Comparison of ENCODE assay signal across 8 mouse cellular contexts in the genomic region with DNA sequence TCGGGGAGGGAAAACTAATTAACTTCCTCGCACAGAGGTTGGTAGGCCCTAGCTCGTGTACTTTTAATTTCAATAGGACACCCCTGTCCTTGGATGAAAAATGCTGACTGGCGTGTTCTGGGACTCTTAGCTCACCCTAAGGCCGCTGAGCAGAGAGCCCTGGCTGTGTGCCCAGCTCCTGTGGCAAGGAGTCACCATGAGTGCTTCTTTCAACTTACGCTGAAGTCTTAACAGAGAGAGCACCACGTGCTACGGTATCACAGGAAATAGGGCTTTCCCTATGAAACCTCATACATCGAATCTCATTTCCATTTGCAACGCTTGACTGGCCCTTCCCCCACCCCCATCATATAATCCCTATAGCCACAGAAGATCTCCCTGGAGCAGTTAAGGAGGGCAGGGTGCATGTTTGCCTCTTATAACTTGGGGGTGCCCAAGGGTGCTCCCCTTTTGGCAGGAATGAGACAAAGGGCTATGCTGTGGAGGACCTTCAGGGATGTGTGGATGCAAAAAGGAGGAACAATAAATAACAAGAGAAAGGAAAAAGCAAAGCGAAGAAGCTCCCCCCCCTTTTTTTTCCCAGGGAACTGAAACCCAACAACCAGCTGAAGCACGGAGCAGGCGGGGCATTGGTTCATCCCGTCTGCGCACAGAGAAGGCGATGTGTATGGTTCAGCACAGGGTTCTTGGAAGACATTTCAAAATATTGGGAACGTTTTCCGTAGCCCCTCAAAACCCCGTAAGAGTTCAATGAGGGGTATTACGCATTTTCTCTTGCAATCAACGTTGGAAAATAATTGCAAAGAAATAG. TPM values are rescaled to one million over a fixed set of nuclear protein-coding genes. Genes with fewer than 3 reads are reported as not detected.
DNase-seq lines count a peak whose midpoint lies in the region; ATAC-seq and TF ChIP-seq lines count a peak whose summit lies in the region.

No protein-coding gene starts in this region.

- H3K27me3 ChIP-seq in heart, embryonic 11.5 days (ENCODE audit: control insufficient read depth, insufficient read depth, low read length): no peaks in the 10 kb centered on the region
- H3K27me3 ChIP-seq in kidney, postnatal 0 days (ENCODE audit: insufficient read depth, low read length): no peaks in the 10 kb centered on the region
- H3K27me3 ChIP-seq in midbrain, embryonic 10.5 days (ENCODE audit: low read depth, poor library complexity, severe bottlenecking): peaks cover 21% of the 10 kb centered on the region

- H3K9ac ChIP-seq in heart, embryonic 11.5 days (ENCODE audit: low read depth, low read length): no peak overlapping the region
- no peak overlapping the region for H3K9ac ChIP-seq in kidney, postnatal 0 days (ENCODE audit: low read depth, low read length)

- peak overlapping the region; percentile 73 for H3K27ac ChIP-seq in heart, embryonic 11.5 days (ENCODE audit: low read depth, low read length)
- no peak overlapping the region; the same call in 1 of the 2 replicates for H3K27ac ChIP-seq in kidney, postnatal 0 days
- H3K27ac ChIP-seq in midbrain, embryonic 10.5 days (replicated peaks): 0 out of 2 replicates have a peak overlapping the region, but pooled peaks have one; percentile 23

- H3K9me3 ChIP-seq in heart, embryonic 11.5 days (replicated peaks; ENCODE audit: control insufficient read depth, low read length): no peaks in the 10 kb centered on the region
- no peaks in the 10 kb centered on the region for H3K9me3 ChIP-seq in kidney, postnatal 0 days (replicated peaks; ENCODE audit: low read length)
- H3K9me3 ChIP-seq in midbrain, embryonic 10.5 days (replicated peaks): no peaks in the 10 kb centered on the region

- H3K4me1 ChIP-seq in heart, embryonic 11.5 days (ENCODE audit: control insufficient read depth, insufficient read depth, low read length): peaks cover 18% of the 10 kb centered on the region
- no peaks in the 10 kb centered on the region for H3K4me1 ChIP-seq in kidney, postnatal 0 days (replicated peaks; ENCODE audit: insufficient read depth, low read length)
- H3K4me1 ChIP-seq in midbrain, embryonic 10.5 days: peaks cover 21% of the 10 kb centered on the region

- peak; percentile 96 for ATAC-seq in common myeloid progenitor, adult 5-6 weeks (replicated peaks; ENCODE audit: low read depth, poor library complexity, severe bottlenecking)
- 0 out of 2 replicates have a peak, but pooled peaks have one; percentile 51 for ATAC-seq in heart, embryonic 11.5 days (replicated peaks; ENCODE audit: insufficient number of reproducible peaks, low FRiP score, low TSS enrichment)
- ATAC-seq in kidney, postnatal 0 days (replicated peaks; ENCODE audit: low FRiP score, low read depth): peak; percentile 91

- peak; percentile 65 for DNase-seq in cerebellum, postnatal 14 days
- DNase-seq in cerebellum, adult 9-11 months: no peak
- peak; percentile 51 for DNase-seq in 3T3-L1 (ENCODE audit: low read depth, low spot score)
- DNase-seq in kidney, postnatal 0 days (ENCODE audit: low spot score): peak; percentile 81
- peak; percentile 17 for DNase-seq in midbrain, embryonic 10.5 days (ENCODE audit: low spot score)
- DNase-seq in testis, postnatal 14 days (ENCODE audit: low spot score): peak; percentile 69

- no peak for TF ChIP-seq CTCF in kidney, postnatal 0 days (IDR thresholded peaks at IDR 0.05; ENCODE audit: low read depth)

- no peak overlapping the region for H3K4me3 ChIP-seq in heart, embryonic 11.5 days (ENCODE audit: low read depth, low read length)
- H3K4me3 ChIP-seq in kidney, postnatal 0 days (replicated peaks; ENCODE audit: low read depth, low read length): no peak overlapping the region
- H3K4me3 ChIP-seq in midbrain, embryonic 10.5 days: no peak overlapping the region

- 0 out of 2 replicates have a peak overlapping the region, but pooled peaks have one; percentile 3 for H3K4me2 ChIP-seq in heart, embryonic 11.5 days
- peak overlapping the region; percentile 30; the same call in 1 of the 2 replicates for H3K4me2 ChIP-seq in kidney, postnatal 0 days (ENCODE audit: low read length)

- 69% methylated on average over 21 of the region's 21 CpGs for WGBS in heart, embryonic 11.5 days (ENCODE audit: insufficient replicate concordance)
- WGBS in kidney, postnatal 0 days: 45% methylated on average over 21 of the region's 21 CpGs
- WGBS in midbrain, embryonic 10.5 days: 81% methylated on average over 21 of the region's 21 CpGs

- no peaks in the 10 kb centered on the region for H3K36me3 ChIP-seq in heart, embryonic 11.5 days (ENCODE audit: control insufficient read depth, insufficient read depth, low read length)
- H3K36me3 ChIP-seq in kidney, postnatal 0 days (ENCODE audit: insufficient read depth, low read length): no peaks in the 10 kb centered on the region
- no peaks in the 10 kb centered on the region for H3K36me3 ChIP-seq in midbrain, embryonic 10.5 days

RNA-seq across cellular contexts. Expression of gene Gm11096, which starts 39.0 kb away (rescaled TPM):
- not detected in 2 replicates for total RNA-seq in common myeloid progenitor, adult 5-6 weeks (2017)
- not detected in 2 replicates for polyA plus RNA-seq in heart, embryonic 11.5 days (2014; fragmentation: Nextera tagmentation; extraction: Ambion mirVana)
- not detected in 2 replicates for polyA plus RNA-seq in kidney, postnatal 0 days (2015; fragmentation: Nextera tagmentation; extraction: Ambion mirVana)
- not detected in 2 replicates for polyA plus RNA-seq in midbrain, embryonic 10.5 days (2016; fragmentation: Nextera tagmentation; extraction: Ambion mirVana)
